Mouse (Mus musculus): ENCODE measurements at regions not wholly inside any gene's neighbourhood (a gene's known extent, or its start where the extent isn't known, plus 50 kb on each side); places are given as distances from the start of the nearest gene placed in this dataset.

DNA sequence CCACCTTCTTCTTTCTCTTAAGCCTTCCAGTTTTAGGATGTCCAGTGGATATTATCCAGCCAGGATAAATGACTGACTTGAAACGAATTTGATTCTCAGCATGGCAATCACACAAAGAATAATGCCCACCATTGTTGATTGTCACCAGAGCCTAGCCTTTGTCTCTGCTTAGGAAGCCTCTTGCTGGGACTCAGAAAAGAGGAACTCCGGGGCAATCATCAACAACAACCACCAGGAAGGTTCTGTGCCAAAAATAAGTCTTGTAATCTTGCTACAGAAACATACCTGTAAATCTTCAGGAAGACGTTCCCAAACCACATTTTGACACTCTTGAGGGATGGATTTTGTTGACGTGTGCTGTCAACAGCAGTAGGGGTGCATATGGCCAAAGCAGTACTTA is 268.2 kb upstream of the Acvr2a start:
- TF ChIP-seq CTCF (IDR thresholded peaks at IDR 0.05; ENCODE audit: extremely low read depth, insufficient read depth, low read length) (no peak), POLR2A (IDR thresholded peaks at IDR 0.05; ENCODE audit: extremely low read depth, insufficient read depth, low read length) (no peak)

All from cortical plate, adult 2 months (tissue).